Mouse (Mus musculus) liver, embryonic 12.5 days (tissue): ENCODE measurements at regions not wholly inside any gene's neighbourhood (a gene's known extent, or its start where the extent isn't known, plus 50 kb on each side); places are given as distances from the start of the nearest gene placed in this dataset.

ENCODE experiments used
- ATAC-seq: fragments of 200-750 bp; cut with Nextera tagmentation; 2 replicates; pipeline ENCODE4 v1.8.0; 2017; ENCODE audit warnings: moderate number of reproducible peaks, mild to moderate bottlenecking, moderate library complexity
- H3K27ac ChIP-seq: fragments of 300-500 bp; sonication (generic); 2 replicates; pipeline ENCODE4 v1.5.1; 2016; ENCODE audit warnings: mild to moderate bottlenecking
- H3K27me3 ChIP-seq: fragments of 300-500 bp; sonication (generic); replicated peaks from 2 replicates; pipeline ENCODE4 v1.6.1; 2016; ENCODE audit warnings: mild to moderate bottlenecking, moderate library complexity
- H3K36me3 ChIP-seq: fragments of 300-500 bp; sonication (generic); 2 replicates; pipeline ENCODE4 v1.6.1; 2016; ENCODE audit warnings: mild to moderate bottlenecking, moderate library complexity
- H3K4me1 ChIP-seq: fragments of 300-500 bp; sonication (generic); 2 replicates; pipeline ENCODE4 v1.6.1; 2016
- H3K4me2 ChIP-seq: fragments of 300-500 bp; sonication (generic); 2 replicates; pipeline ENCODE4 v1.6.1; 2016; ENCODE audit warnings: mild to moderate bottlenecking, moderate library complexity
- H3K4me3 ChIP-seq: fragments of 300-500 bp; sonication (generic); 2 replicates; pipeline ENCODE4 v1.5.1; 2016; ENCODE audit warnings: mild to moderate bottlenecking, moderate library complexity
- H3K9ac ChIP-seq: fragments of 300-500 bp; sonication (generic); 2 replicates; pipeline ENCODE4 v1.6.1; 2016; ENCODE audit warnings: mild to moderate bottlenecking, moderate library complexity
- H3K9me3 ChIP-seq: fragments of 300-500 bp; sonication (generic); replicated peaks from 2 replicates; pipeline ENCODE4 v1.6.1; 2016; ENCODE audit warnings: mild to moderate bottlenecking, moderate library complexity
- WGBS: fragments of 180-500 bp; shearing (Covaris S2); methylation state at CpG from one replicate; pipeline ENCODE4 v1.1.7; 2016; ENCODE audit not compliant: insufficient replicate concordance; 5-methylcytosine and 5-hydroxymethylcytosine counted together

GRCm38 (mm10) chr7:111227082-111227481, 144.3 kb upstream of the Eif4g2 start:
- H3K4me3 ChIP-seq: no peak overlapping the region
- WGBS: 49% methylated on average over 3 of the region's 3 CpGs
- no peak overlapping the region for H3K27ac ChIP-seq

GRCm38 (mm10) chr7:111226026-111226656, 143.3 kb upstream of the Eif4g2 start:
- WGBS: 23% methylated on average over 1 of the region's 1 CpGs
- Histone ChIP-seq H3K9me3 (no peaks in the 10 kb centered on the region), H3K4me3 (no peak overlapping the region), H3K36me3 (no peaks in the 10 kb centered on the region), H3K4me2 (no peak overlapping the region), H3K27me3 (no peaks in the 10 kb centered on the region), H3K9ac (no peak overlapping the region), H3K27ac (no peak overlapping the region), H3K4me1 (no peaks in the 10 kb centered on the region)
- no peak for ATAC-seq

More at GRCm38 (mm10) chr7:111227082-111227481, 144.3 kb upstream of the Eif4g2 start:
- Histone ChIP-seq H3K9ac (no peak overlapping the region), H3K27me3 (no peaks in the 10 kb centered on the region), H3K36me3 (no peaks in the 10 kb centered on the region), H3K4me1 (no peaks in the 10 kb centered on the region), H3K4me2 (no peak overlapping the region), H3K9me3 (no peaks in the 10 kb centered on the region)
- no peak for ATAC-seq

GRCm38 (mm10) chr7:111215586-111215985, 132.8 kb upstream of the Eif4g2 start:
- no peak for ATAC-seq
- H3K27me3 ChIP-seq: no peaks in the 10 kb centered on the region
- no peak overlapping the region for H3K9ac ChIP-seq
- H3K4me2 ChIP-seq: no peak overlapping the region
- H3K27ac ChIP-seq: no peak overlapping the region
- no peaks in the 10 kb centered on the region; the same call in 1 of the 2 replicates for H3K9me3 ChIP-seq
- no peaks in the 10 kb centered on the region for H3K36me3 ChIP-seq
- no peak overlapping the region for H3K4me3 ChIP-seq
- H3K4me1 ChIP-seq: 0 out of 2 replicates have a peak, but pooled peaks cover 6% of the 10 kb centered on the region
- WGBS: 52% methylated on average over 5 of the region's 5 CpGs

- no peaks in the 10 kb centered on the region for H3K36me3 ChIP-seq
- no peak overlapping the region for H3K4me2 ChIP-seq
- no peak overlapping the region for H3K4me3 ChIP-seq
- H3K9me3 ChIP-seq: no peaks in the 10 kb centered on the region; the same call in 1 of the 2 replicates
- 66% methylated on average over 6 of the region's 6 CpGs for WGBS
- no peak overlapping the region for H3K27ac ChIP-seq
- no peak for ATAC-seq
- 0 out of 2 replicates have a peak, but pooled peaks cover 3% of the 10 kb centered on the region for H3K27me3 ChIP-seq
- 0 out of 2 replicates have a peak, but pooled peaks cover 6% of the 10 kb centered on the region for H3K4me1 ChIP-seq
- H3K9ac ChIP-seq: no peak overlapping the region
These were observed 131.5 kb upstream of the Eif4g2 start for GRCm38 (mm10) chr7:111214226-111214906.

- H3K9ac ChIP-seq: no peak overlapping the region
- H3K4me1 ChIP-seq: 0 out of 2 replicates have a peak, but pooled peaks cover 6% of the 10 kb centered on the region
- H3K4me2 ChIP-seq: no peak overlapping the region
- no peaks in the 10 kb centered on the region for H3K9me3 ChIP-seq
- 0 out of 2 replicates have a peak, but pooled peaks cover 3% of the 10 kb centered on the region for H3K27me3 ChIP-seq
- no peak for ATAC-seq
- H3K36me3 ChIP-seq: no peaks in the 10 kb centered on the region
- WGBS: 57% methylated on average over 5 of the region's 5 CpGs
- H3K27ac ChIP-seq: no peak overlapping the region
- H3K4me3 ChIP-seq: no peak overlapping the region
These were observed 129.4 kb upstream of the Eif4g2 start for GRCm38 (mm10) chr7:111212188-111212587.

DNA sequence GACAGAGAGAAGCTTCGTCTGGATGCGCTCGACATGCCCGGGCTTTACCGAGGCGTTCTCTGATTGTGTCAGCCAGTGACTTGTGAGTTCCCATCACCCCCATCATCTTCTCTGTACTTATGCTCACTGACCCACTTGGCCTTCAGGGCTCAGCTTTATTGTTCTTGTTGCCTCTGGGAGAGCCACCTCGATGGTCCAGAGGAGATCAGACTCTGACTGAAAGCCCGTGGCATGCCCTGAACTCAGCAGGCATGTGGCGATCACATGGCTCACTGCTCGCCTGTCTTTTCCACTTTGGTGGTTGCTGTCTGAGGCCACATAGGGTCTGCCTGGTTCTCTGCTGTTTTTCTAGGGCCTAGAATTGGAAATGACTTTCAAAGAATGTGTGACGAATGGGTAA, 128.8 kb upstream of the Eif4g2 start:
- Histone ChIP-seq H3K27me3 (0 out of 2 replicates have a peak, but pooled peaks cover 3% of the 10 kb centered on the region), H3K36me3 (no peaks in the 10 kb centered on the region), H3K4me1 (0 out of 2 replicates have a peak, but pooled peaks cover 6% of the 10 kb centered on the region), H3K4me3 (no peak overlapping the region), H3K9me3 (no peaks in the 10 kb centered on the region), H3K4me2 (no peak overlapping the region), H3K9ac (no peak overlapping the region), H3K27ac (no peak overlapping the region)
- no peak for ATAC-seq
- 81% methylated on average over 11 of the region's 11 CpGs for WGBS

- H3K27me3 ChIP-seq: 0 out of 2 replicates have a peak, but pooled peaks cover 3% of the 10 kb centered on the region
- H3K36me3 ChIP-seq: no peaks in the 10 kb centered on the region
- H3K27ac ChIP-seq: no peak overlapping the region
- H3K4me1 ChIP-seq: 0 out of 2 replicates have a peak, but pooled peaks cover 6% of the 10 kb centered on the region
- H3K9me3 ChIP-seq: no peaks in the 10 kb centered on the region
- no peak overlapping the region for H3K4me2 ChIP-seq
- no peak overlapping the region for H3K4me3 ChIP-seq
- 77% methylated on average over 8 of the region's 8 CpGs for WGBS
- no peak overlapping the region for H3K9ac ChIP-seq
- no peak for ATAC-seq
These were observed 127.5 kb upstream of the Eif4g2 start for GRCm38 (mm10) chr7:111210282-111210681.

GRCm38 (mm10) chr7:111205876-111206275, 123.0 kb upstream of the Eif4g2 start:
- WGBS: 71% methylated on average over 5 of the region's 5 CpGs
- H3K27me3 ChIP-seq: 0 out of 2 replicates have a peak, but pooled peaks cover 3% of the 10 kb centered on the region
- H3K9ac ChIP-seq: no peak overlapping the region
- H3K27ac ChIP-seq: no peak overlapping the region
- no peaks in the 10 kb centered on the region for H3K36me3 ChIP-seq
- H3K9me3 ChIP-seq: no peaks in the 10 kb centered on the region
- no peak overlapping the region for H3K4me2 ChIP-seq
- ATAC-seq: no peak
- H3K4me1 ChIP-seq: no peaks in the 10 kb centered on the region
- no peak overlapping the region for H3K4me3 ChIP-seq

DNA sequence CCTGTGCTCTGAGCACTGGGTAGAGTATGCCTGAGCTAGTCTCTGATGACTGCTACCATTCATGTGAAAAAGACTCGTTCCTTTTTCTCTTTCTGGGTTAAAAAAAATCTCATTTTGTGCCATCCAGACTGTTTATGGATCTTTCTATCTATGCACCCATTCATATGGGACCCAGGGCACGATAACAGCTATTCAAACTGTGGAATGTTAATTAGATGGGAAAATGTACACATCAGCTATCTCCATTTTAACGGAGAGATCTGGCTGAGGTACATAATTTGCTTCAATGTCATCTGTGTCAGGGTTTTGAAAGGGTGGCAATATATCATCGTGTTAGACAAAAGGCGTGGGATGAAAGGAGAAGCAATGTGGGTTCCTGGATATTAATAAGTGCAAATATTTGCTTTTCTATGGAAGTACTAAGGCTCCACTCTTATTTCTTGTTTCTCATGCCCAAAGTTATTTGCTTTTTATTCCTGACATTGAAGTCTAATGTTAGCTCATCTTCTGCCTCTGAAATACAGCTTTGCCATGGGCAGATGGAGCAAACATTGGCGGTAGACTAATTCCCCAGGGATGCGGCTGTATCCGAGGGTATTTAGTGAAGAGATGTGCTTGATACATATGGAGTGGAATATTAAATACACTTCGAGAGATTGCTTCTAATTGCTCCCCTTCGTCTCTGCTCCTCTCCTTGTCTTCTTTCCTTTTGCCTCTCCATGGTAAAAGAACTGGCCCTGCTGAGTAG, 116.0 kb upstream of the Eif4g2 start:
- no peaks in the 10 kb centered on the region for H3K4me1 ChIP-seq
- H3K36me3 ChIP-seq: no peaks in the 10 kb centered on the region
- H3K9me3 ChIP-seq: no peaks in the 10 kb centered on the region
- WGBS: 63% methylated on average over 10 of the region's 10 CpGs
- H3K9ac ChIP-seq: no peak overlapping the region
- H3K4me2 ChIP-seq: no peak overlapping the region
- H3K4me3 ChIP-seq: no peak overlapping the region
- H3K27ac ChIP-seq: no peak overlapping the region
- H3K27me3 ChIP-seq: peaks cover 4% of the 10 kb centered on the region; the same call in 1 of the 2 replicates
- no peak for ATAC-seq

DNA sequence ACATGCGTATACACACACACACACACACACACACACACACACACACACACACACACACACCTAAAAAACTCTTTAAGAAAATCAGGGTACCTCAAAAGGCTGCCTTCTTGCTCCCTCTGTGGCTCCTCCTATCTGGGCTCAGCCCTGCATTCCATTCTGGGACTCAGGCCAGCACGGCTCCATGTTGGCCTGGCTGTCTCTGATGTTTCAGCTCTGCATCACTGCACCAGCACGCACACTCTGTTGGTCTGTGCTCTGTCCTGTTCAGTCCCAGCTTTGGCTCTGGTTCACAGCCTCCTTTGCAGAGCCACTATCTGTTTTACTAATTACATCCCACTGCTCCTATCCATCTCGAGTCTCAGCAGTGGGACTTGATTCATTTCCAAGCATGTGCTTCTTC, 108.8 kb upstream of the Eif4g2 start:
- Histone ChIP-seq H3K27ac (no peak overlapping the region), H3K4me2 (no peak overlapping the region), H3K36me3 (no peaks in the 10 kb centered on the region), H3K4me3 (no peak overlapping the region), H3K9ac (no peak overlapping the region), H3K9me3 (no peaks in the 10 kb centered on the region), H3K4me1 (no peaks in the 10 kb centered on the region), H3K27me3 (no peaks in the 10 kb centered on the region; the same call in 1 of the 2 replicates)
- ATAC-seq: no peak
- 53% methylated on average over 4 of the region's 4 CpGs for WGBS

- ATAC-seq: no peak
These were observed 108.4 kb upstream of the Eif4g2 start for GRCm38 (mm10) chr7:111191216-111191615.

GRCm38 (mm10) chr7:111189731-111190130, 106.9 kb upstream of the Eif4g2 start:
- 73% methylated on average over 4 of the region's 4 CpGs for WGBS
- Histone ChIP-seq H3K4me1 (no peaks in the 10 kb centered on the region), H3K9ac (no peak overlapping the region), H3K4me2 (no peak overlapping the region), H3K4me3 (no peak overlapping the region), H3K27ac (no peak overlapping the region), H3K36me3 (no peaks in the 10 kb centered on the region), H3K27me3 (peaks cover 9% of the 10 kb centered on the region), H3K9me3 (no peaks in the 10 kb centered on the region)
- ATAC-seq: no peak

More at GRCm38 (mm10) chr7:111191216-111191615, 108.4 kb upstream of the Eif4g2 start:
- H3K27me3 ChIP-seq: no peaks in the 10 kb centered on the region; the same call in 1 of the 2 replicates
- no peaks in the 10 kb centered on the region for H3K36me3 ChIP-seq
- H3K4me1 ChIP-seq: no peaks in the 10 kb centered on the region
- H3K27ac ChIP-seq: no peak overlapping the region
- H3K9me3 ChIP-seq: no peaks in the 10 kb centered on the region
- H3K4me3 ChIP-seq: no peak overlapping the region
- H3K4me2 ChIP-seq: no peak overlapping the region
- H3K9ac ChIP-seq: no peak overlapping the region
